Mouse (Mus musculus): ENCODE measurements around the gene Sfrp2. TPM values are rescaled to one million over a fixed set of nuclear protein-coding genes. Genes with fewer than 3 reads are reported as not detected.
A peak's percentile ranks its signal among the peaks of the same experiment; 100 is the strongest.

Sfrp2 gene
- 56.2 and 58.9 TPM in 2 replicates for polyA plus RNA-seq (2015; fragmentation: Nextera tagmentation; extraction: Ambion mirVana)

DNA sequence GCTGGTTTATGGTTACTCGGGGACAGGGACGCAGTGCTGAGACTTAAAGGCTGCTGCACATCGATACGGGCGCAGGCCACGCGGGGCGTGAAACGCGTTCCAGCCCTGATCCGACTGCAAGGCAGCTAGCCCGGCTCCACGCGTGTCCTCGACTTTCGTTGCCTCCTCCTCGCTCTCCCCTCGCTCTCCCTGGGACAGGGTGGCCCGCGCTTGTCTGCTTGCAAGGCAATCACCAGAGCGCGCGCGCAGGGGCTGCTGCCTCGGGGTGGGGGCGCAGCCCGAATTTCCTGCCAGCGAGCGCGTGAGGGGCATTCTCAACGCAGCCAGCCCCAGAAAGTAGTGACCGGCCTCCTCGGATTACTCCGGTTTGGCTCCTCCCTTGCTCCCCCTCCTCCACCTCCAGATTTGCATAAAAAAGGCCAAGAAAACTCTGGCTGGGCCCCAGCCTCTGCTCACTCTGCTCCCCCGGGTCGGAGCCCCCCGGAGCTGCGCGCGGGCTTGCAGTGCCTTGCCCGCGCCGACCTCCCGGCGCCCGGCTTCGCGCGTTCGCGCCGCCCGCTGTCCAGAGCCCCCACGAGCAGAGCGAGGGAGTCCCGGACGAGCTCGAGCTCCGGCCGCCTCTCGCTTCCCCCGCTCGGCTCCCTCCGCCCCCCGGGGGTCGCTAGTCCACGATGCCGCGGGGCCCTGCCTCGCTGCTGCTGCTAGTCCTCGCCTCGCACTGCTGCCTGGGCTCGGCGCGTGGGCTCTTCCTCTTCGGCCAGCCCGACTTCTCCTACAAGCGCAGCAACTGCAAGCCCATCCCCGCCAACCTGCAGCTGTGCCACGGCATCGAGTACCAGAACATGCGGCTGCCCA, at the start of gene Sfrp2:
Gene Sfrp2 (plus strand): TSS at position 451 of the 855 bp plus-strand sequence.
- Histone ChIP-seq H3K27ac (ENCODE audit: low read length) (no peak within 1 kb of the TSS; the same call in 1 of the 2 replicates), H3K4me2 (ENCODE audit: low read depth, low read length) (peak within 1 kb of the TSS; percentile 99), H3K36me3 (ENCODE audit: control insufficient read depth, insufficient read depth, low read length) (no peaks in the 10 kb centered on the region), H3K27me3 (replicated peaks; ENCODE audit: control insufficient read depth, insufficient read depth, low read length) (peaks cover 9% of the 10 kb centered on the region), H3K4me1 (ENCODE audit: control insufficient read depth, insufficient read depth, low read length) (peaks cover 16% of the 10 kb centered on the region), H3K4me3 (ENCODE audit: low read length) (peak within 1 kb of the TSS; percentile 63), H3K9ac (ENCODE audit: low read depth, low read length) (peak within 1 kb of the TSS; percentile 68), H3K9me3 (ENCODE audit: control insufficient read depth, low read length) (no peaks in the 10 kb centered on the region)
- peak; percentile 68 for ATAC-seq
- under 1% methylated on average over 82 of the region's 82 CpGs for WGBS

DNA sequence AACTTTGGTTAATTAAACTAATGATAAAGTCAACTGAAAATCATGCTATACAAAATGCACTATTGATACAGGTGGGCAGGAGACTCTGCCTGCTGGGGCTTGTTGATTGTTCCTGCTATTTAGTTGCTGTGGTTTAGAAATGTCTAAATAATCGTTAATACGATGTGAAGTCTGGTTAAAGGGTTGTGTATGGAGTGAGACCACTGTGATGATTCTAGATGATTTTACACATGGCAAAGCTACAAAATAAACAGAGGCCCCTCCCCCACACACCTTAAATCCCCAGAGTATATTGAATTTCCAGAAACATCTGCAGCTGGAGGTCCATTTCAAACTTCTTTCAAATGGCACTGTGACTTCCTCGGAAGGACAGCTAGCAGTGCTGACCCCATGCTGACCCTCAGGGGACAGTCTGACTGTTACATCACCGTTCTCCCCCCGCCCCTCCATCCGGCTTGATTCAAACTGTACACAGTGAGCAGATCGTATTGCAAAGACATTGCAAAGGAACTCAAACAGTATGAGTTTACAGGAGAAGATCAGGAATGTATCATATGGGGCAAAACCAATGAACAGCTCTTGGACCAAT, 48.4 kb upstream of the Sfrp2 start:
- ATAC-seq = no peak
- 46% methylated on average over 7 of the region's 7 CpGs for WGBS

DNA sequence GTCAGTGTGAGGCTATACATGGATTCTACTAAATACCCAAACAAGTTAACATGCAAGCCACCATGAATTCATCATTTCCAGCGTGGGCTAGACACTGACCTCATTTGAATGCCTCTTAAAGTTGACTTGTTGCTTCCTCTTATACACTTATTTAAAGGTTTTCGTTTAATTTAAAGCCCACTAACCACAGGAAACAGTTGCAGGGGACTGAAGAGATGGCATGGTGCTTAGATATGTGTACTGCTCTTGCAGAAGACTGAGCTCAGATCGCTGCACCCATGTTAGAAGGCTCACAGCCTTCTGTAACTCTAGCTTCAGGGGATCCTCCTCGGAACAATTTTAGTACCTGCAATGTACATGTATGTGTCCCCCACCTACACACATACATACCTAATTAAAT, 47.5 kb upstream of the Sfrp2 start:
- WGBS = 75% methylated on average over 4 of the region's 4 CpGs
- Histone ChIP-seq H3K27ac (ENCODE audit: low read length) (no peak overlapping the region), H3K36me3 (ENCODE audit: control insufficient read depth, insufficient read depth, low read length) (no peaks in the 10 kb centered on the region), H3K27me3 (replicated peaks; ENCODE audit: control insufficient read depth, insufficient read depth, low read length) (no peaks in the 10 kb centered on the region), H3K4me1 (ENCODE audit: control insufficient read depth, insufficient read depth, low read length) (peaks cover 3% of the 10 kb centered on the region; the same call in 1 of the 2 replicates), H3K9ac (ENCODE audit: low read depth, low read length) (no peak overlapping the region), H3K4me3 (ENCODE audit: low read length) (no peak overlapping the region), H3K4me2 (ENCODE audit: low read depth, low read length) (no peak overlapping the region), H3K9me3 (ENCODE audit: control insufficient read depth, low read length) (no peaks in the 10 kb centered on the region)
- ATAC-seq = no peak

More for the DNA sequence above, 48.4 kb upstream of the Sfrp2 start:
- Histone ChIP-seq H3K27ac (ENCODE audit: low read length) (no peak overlapping the region), H3K9me3 (ENCODE audit: control insufficient read depth, low read length) (no peaks in the 10 kb centered on the region), H3K36me3 (ENCODE audit: control insufficient read depth, insufficient read depth, low read length) (no peaks in the 10 kb centered on the region), H3K4me3 (ENCODE audit: low read length) (no peak overlapping the region), H3K9ac (ENCODE audit: low read depth, low read length) (no peak overlapping the region), H3K27me3 (replicated peaks; ENCODE audit: control insufficient read depth, insufficient read depth, low read length) (no peaks in the 10 kb centered on the region), H3K4me1 (ENCODE audit: control insufficient read depth, insufficient read depth, low read length) (peaks cover 3% of the 10 kb centered on the region; the same call in 1 of the 2 replicates), H3K4me2 (ENCODE audit: low read depth, low read length) (no peak overlapping the region)

DNA sequence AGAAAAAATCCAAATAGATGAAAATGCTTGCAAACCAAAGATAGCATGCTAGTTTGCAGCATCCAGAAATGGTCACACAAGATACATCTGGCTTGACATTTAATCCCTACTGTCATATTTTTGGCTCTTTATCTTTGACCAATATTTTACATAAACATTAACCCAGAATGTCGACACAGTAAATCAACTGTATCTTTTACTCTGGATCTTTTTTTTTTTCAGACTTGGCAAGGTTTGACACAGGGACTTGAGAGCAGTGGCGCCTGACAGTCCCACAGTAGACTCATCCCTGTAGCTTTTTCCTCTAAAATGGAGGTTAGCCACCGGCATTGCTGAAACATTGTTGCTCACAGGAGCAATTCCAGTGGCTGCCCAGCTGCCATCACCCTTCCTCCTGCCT, 37.9 kb upstream of the Sfrp2 start:
- H3K9me3 ChIP-seq (ENCODE audit: control insufficient read depth, low read length) = no peaks in the 10 kb centered on the region
- 54% methylated on average over 3 of the region's 3 CpGs for WGBS
- no peak overlapping the region for H3K4me2 ChIP-seq (ENCODE audit: low read depth, low read length)
- H3K4me3 ChIP-seq (ENCODE audit: low read length) = no peak overlapping the region
- H3K9ac ChIP-seq (ENCODE audit: low read depth, low read length) = no peak overlapping the region
- H3K36me3 ChIP-seq (ENCODE audit: control insufficient read depth, insufficient read depth, low read length) = no peaks in the 10 kb centered on the region
- H3K27me3 ChIP-seq (replicated peaks; ENCODE audit: control insufficient read depth, insufficient read depth, low read length) = no peaks in the 10 kb centered on the region
- H3K27ac ChIP-seq (ENCODE audit: low read length) = peak overlapping the region; percentile 44; the same call in 1 of the 2 replicates
- no peak for ATAC-seq
- H3K4me1 ChIP-seq (ENCODE audit: control insufficient read depth, insufficient read depth, low read length) = no peaks in the 10 kb centered on the region

DNA sequence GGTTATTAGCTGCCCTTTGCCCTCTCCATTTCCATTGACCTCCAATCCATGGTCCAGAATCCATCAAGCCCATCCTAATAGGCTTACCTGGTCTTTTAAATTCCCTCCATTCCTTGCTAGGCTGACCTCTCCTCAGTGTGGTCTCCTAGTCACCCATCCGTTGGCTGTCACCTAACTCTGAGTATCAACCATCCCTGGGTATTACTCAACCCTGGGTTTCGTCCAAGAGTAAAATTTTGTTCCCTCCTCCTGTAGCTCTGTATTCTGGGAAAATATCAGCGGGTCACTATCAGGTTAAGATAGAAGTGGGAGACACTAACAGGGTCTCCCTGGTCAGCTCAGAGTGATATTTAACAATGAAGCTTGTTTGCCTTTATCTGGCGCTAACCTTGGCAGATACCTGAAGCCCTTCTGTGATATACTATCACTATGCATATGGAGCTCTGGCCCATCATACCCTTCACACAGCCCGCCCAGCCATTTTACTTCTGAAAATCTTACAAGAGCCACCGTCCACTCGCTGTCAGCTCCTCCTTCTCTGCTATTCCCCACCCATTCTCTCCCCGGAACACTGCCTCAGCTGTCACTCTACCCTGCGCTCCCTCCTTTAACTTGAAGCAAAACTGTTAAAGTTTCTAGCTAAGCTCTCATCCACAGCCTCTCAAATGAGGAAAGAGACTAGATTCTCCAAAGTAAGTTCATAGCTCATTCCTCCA, 37.3 kb upstream of the Sfrp2 start:
- Histone ChIP-seq H3K27ac (ENCODE audit: low read length) (peak overlapping the region; percentile 44; the same call in 1 of the 2 replicates), H3K27me3 (replicated peaks; ENCODE audit: control insufficient read depth, insufficient read depth, low read length) (no peaks in the 10 kb centered on the region), H3K4me1 (ENCODE audit: control insufficient read depth, insufficient read depth, low read length) (no peaks in the 10 kb centered on the region), H3K36me3 (ENCODE audit: control insufficient read depth, insufficient read depth, low read length) (no peaks in the 10 kb centered on the region), H3K4me3 (ENCODE audit: low read length) (no peak overlapping the region), H3K9me3 (ENCODE audit: control insufficient read depth, low read length) (no peaks in the 10 kb centered on the region), H3K4me2 (ENCODE audit: low read depth, low read length) (no peak overlapping the region), H3K9ac (ENCODE audit: low read depth, low read length) (no peak overlapping the region)
- ATAC-seq = no peak
- WGBS = 80% methylated on average over 9 of the region's 9 CpGs

DNA sequence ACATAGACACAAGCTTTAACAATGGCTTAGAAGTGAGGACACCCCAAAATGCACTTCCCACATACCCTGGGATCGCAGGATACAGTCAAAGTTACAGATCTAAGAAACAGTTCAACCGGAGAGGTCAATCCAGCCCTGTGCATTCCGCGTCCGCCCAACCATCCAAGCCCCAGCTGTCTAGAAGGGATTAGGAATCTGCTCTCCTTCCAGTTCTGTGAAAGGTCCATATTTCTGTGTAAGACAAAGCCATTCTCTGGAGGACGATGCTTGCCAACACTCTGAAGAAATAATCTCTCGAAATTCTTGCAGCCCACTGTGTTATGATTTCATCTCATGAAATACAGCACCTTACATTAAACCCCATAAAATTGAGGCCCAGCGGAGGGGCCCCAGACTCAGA, 32.1 kb upstream of the Sfrp2 start:
- Histone ChIP-seq H3K9me3 (ENCODE audit: control insufficient read depth, low read length) (no peaks in the 10 kb centered on the region), H3K9ac (ENCODE audit: low read depth, low read length) (no peak overlapping the region), H3K4me3 (ENCODE audit: low read length) (no peak overlapping the region), H3K27me3 (replicated peaks; ENCODE audit: control insufficient read depth, insufficient read depth, low read length) (no peaks in the 10 kb centered on the region), H3K4me1 (ENCODE audit: control insufficient read depth, insufficient read depth, low read length) (no peaks in the 10 kb centered on the region), H3K4me2 (ENCODE audit: low read depth, low read length) (no peak overlapping the region), H3K27ac (ENCODE audit: low read length) (no peak overlapping the region), H3K36me3 (ENCODE audit: control insufficient read depth, insufficient read depth, low read length) (no peaks in the 10 kb centered on the region)
- 74% methylated on average over 8 of the region's 8 CpGs for WGBS
- no peak for ATAC-seq

DNA sequence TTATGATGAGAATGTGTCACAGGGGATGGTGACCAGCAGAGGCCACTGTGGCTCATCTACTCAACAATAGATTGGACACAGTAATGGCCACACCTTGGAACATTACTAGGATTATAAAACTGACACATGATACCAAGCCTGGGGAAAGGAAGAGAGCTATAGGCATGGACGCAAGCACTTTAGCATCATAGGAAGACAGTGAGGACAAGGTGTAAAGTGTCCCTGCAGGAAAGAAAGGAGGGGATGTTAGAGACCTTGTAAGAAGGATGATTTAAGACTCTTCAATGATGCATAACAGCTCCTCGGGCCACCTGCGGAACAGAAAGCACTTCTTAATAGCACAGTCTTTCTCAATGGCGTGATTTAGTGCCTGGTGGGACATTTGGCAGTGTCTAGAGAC, 29.1 kb upstream of the Sfrp2 start:
- no peak overlapping the region for H3K4me3 ChIP-seq (ENCODE audit: low read length)
- WGBS = 88% methylated on average over 4 of the region's 4 CpGs
- no peak for ATAC-seq

DNA sequence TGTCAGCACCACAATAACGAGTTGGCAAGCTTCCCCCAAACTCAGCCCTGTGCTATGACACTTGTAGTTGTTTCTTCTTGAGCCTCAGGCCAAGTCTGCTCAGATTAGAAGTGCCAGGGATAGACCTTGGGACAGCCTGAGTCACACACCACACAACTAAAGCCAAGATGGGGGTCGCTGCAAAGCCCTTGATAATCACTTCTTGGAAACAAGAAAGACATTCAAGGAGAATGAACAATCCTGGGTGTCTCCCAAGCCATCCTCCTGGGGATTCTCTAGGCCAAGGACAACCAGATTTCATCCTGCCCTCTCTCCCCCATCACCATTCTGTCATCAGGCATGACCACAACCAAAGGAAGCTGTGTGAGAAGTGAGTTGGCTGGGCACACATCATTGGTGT, 25.9 kb upstream of the Sfrp2 start:
- Histone ChIP-seq H3K4me2 (ENCODE audit: low read depth, low read length) (no peak overlapping the region), H3K9me3 (ENCODE audit: control insufficient read depth, low read length) (no peaks in the 10 kb centered on the region), H3K27me3 (replicated peaks; ENCODE audit: control insufficient read depth, insufficient read depth, low read length) (no peaks in the 10 kb centered on the region), H3K4me1 (ENCODE audit: control insufficient read depth, insufficient read depth, low read length) (no peaks in the 10 kb centered on the region), H3K4me3 (ENCODE audit: low read length) (no peak overlapping the region), H3K36me3 (ENCODE audit: control insufficient read depth, insufficient read depth, low read length) (no peaks in the 10 kb centered on the region), H3K27ac (ENCODE audit: low read length) (no peak overlapping the region), H3K9ac (ENCODE audit: low read depth, low read length) (no peak overlapping the region)
- ATAC-seq = no peak
- 74% methylated on average over 2 of the region's 2 CpGs for WGBS

More for the DNA sequence above, 29.1 kb upstream of the Sfrp2 start:
- H3K27ac ChIP-seq (ENCODE audit: low read length) = no peak overlapping the region
- no peaks in the 10 kb centered on the region for H3K36me3 ChIP-seq (ENCODE audit: control insufficient read depth, insufficient read depth, low read length)
- no peaks in the 10 kb centered on the region for H3K9me3 ChIP-seq (ENCODE audit: control insufficient read depth, low read length)
- H3K27me3 ChIP-seq (replicated peaks; ENCODE audit: control insufficient read depth, insufficient read depth, low read length) = no peaks in the 10 kb centered on the region
- no peaks in the 10 kb centered on the region for H3K4me1 ChIP-seq (ENCODE audit: control insufficient read depth, insufficient read depth, low read length)
- no peak overlapping the region for H3K4me2 ChIP-seq (ENCODE audit: low read depth, low read length)
- no peak overlapping the region for H3K9ac ChIP-seq (ENCODE audit: low read depth, low read length)

DNA sequence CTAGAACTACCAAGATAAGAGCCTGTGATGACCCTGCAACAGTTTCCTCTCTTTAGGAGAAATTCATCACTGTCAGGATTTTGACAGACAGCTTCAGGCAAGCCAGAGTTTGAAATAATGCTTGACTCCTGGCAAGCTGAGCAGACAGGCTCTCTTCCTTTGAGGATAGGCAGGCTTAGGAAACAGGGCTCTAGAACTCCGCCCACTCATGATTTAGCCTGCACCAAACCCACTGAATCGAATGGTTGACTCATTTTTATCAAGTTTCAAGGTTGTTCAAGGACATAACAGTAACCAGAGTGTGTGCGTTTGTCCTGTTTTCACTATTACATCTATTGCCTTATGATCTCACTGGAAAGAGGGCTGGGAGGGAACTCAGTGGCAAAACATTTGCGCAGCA, 18.8 kb upstream of the Sfrp2 start:
- no peak overlapping the region for H3K4me3 ChIP-seq (ENCODE audit: low read length)
- no peaks in the 10 kb centered on the region for H3K27me3 ChIP-seq (replicated peaks; ENCODE audit: control insufficient read depth, insufficient read depth, low read length)
- H3K9ac ChIP-seq (ENCODE audit: low read depth, low read length) = no peak overlapping the region
- H3K27ac ChIP-seq (ENCODE audit: low read length) = no peak overlapping the region
- ATAC-seq = no peak
- 78% methylated on average over 4 of the region's 4 CpGs for WGBS
- H3K36me3 ChIP-seq (ENCODE audit: control insufficient read depth, insufficient read depth, low read length) = no peaks in the 10 kb centered on the region
- H3K9me3 ChIP-seq (ENCODE audit: control insufficient read depth, low read length) = no peaks in the 10 kb centered on the region
- H3K4me1 ChIP-seq (ENCODE audit: control insufficient read depth, insufficient read depth, low read length) = no peaks in the 10 kb centered on the region
- H3K4me2 ChIP-seq (ENCODE audit: low read depth, low read length) = no peak overlapping the region
